Mouse (Mus musculus) right cerebral cortex, postnatal 14 days (tissue): ENCODE results near the gene Tmem104.
A peak's percentile ranks its signal among the peaks of the same experiment; 100 is the strongest.

Experiments used
- DNase-seq: peaks from one replicate; pipeline ENCODE4 v3.0.0; 2022

The Tmem104 gene

GRCm38 (mm10) chr11:115267061-115267883 lies 80.0 kb downstream of the Tmem104 start, which contains the start of gene Grin2c:
TSS of gene Grin2c (minus strand) at chr11:115267243.
- no peak for DNase-seq

- no peak for DNase-seq
Observed at GRCm38 (mm10) chr11:115267958-115268357, 80.7 kb downstream of the Tmem104 start.

GRCm38 (mm10) chr11:115269330-115270066 lies 82.2 kb downstream of the Tmem104 start:
- DNase-seq = no peak

GRCm38 (mm10) chr11:115270148-115270861 lies 83.0 kb downstream of the Tmem104 start:
- peak; percentile 73 for DNase-seq

- DNase-seq = no peak
Observed at GRCm38 (mm10) chr11:115271052-115271451, 83.8 kb downstream of the Tmem104 start.

GRCm38 (mm10) chr11:115271481-115271880 lies 84.2 kb downstream of the Tmem104 start:
- DNase-seq = no peak

- DNase-seq = no peak
Observed at GRCm38 (mm10) chr11:115272894-115273498, 85.7 kb downstream of the Tmem104 start.

- DNase-seq = no peak
Observed at GRCm38 (mm10) chr11:115273735-115274134, 86.4 kb downstream of the Tmem104 start.

GRCm38 (mm10) chr11:115274178-115274577 lies 86.9 kb downstream of the Tmem104 start:
- DNase-seq = no peak

GRCm38 (mm10) chr11:115274771-115275170 lies 87.5 kb downstream of the Tmem104 start:
- DNase-seq = no peak

GRCm38 (mm10) chr11:115275509-115275908 lies 88.2 kb downstream of the Tmem104 start:
- no peak for DNase-seq

- no peak for DNase-seq
Observed at GRCm38 (mm10) chr11:115275954-115276353, 88.7 kb downstream of the Tmem104 start.

- DNase-seq = peak; percentile 96
Observed at GRCm38 (mm10) chr11:115276780-115277603, 89.7 kb downstream of the Tmem104 start, which contains the start of gene Fdxr. TSS of gene Fdxr (minus strand) at chr11:115277050.

- DNase-seq = no peak
Observed at GRCm38 (mm10) chr11:115277604-115277975, 90.3 kb downstream of the Tmem104 start.

- DNase-seq = no peak
Observed at GRCm38 (mm10) chr11:115278176-115278575, 90.9 kb downstream of the Tmem104 start.

GRCm38 (mm10) chr11:115279726-115280125 lies 92.4 kb downstream of the Tmem104 start:
- no peak for DNase-seq

GRCm38 (mm10) chr11:115282295-115282694 lies 95.0 kb downstream of the Tmem104 start:
- no peak for DNase-seq

- DNase-seq = no peak
Observed at GRCm38 (mm10) chr11:115282723-115283485, 95.6 kb downstream of the Tmem104 start.

GRCm38 (mm10) chr11:115283486-115283765 lies 96.1 kb downstream of the Tmem104 start:
- no peak for DNase-seq

- DNase-seq = no peak
Observed at GRCm38 (mm10) chr11:115283891-115284620, 96.8 kb downstream of the Tmem104 start.

GRCm38 (mm10) chr11:115285282-115285681 lies 98.0 kb downstream of the Tmem104 start:
- no peak for DNase-seq
